Mouse (Mus musculus) embryonic facial prominence, embryonic 12.5 days (tissue): Measurements from ENCODE around the gene Gm38394. TPM values are rescaled to one million over a fixed set of nuclear protein-coding genes. Genes with fewer than 3 reads are reported as not detected.

ENCODE experiments used
- ATAC-seq: fragments of 200-750 bp; cut with Nextera tagmentation; 2 replicates; pipeline ENCODE4 v1.8.0; 2017; ENCODE audit not compliant: insufficient number of reproducible peaks, insufficient read depth, low FRiP score, low TSS enrichment
- H3K27ac ChIP-seq: fragments of 300-500 bp; sonication (generic); 2 replicates; pipeline ENCODE4 v1.5.1; 2016; ENCODE audit warnings: mild to moderate bottlenecking
- H3K27me3 ChIP-seq: fragments of 300-500 bp; sonication (generic); 2 replicates; pipeline ENCODE4 v1.6.1; 2016; ENCODE audit warnings: mild to moderate bottlenecking, moderate library complexity
- H3K36me3 ChIP-seq: fragments of 300-500 bp; sonication (generic); 2 replicates; pipeline ENCODE4 v1.6.1; 2016; ENCODE audit warnings: mild to moderate bottlenecking
- H3K4me1 ChIP-seq: fragments of 300-500 bp; sonication (generic); 2 replicates; pipeline ENCODE4 v1.6.1; 2016
- H3K4me2 ChIP-seq: fragments of 300-500 bp; sonication (generic); replicated peaks from 2 replicates; pipeline ENCODE4 v1.6.1; 2016; ENCODE audit warnings: mild to moderate bottlenecking, moderate library complexity
- H3K4me3 ChIP-seq: fragments of 300-500 bp; sonication (generic); 2 replicates; pipeline ENCODE4 v1.5.1; 2016; ENCODE audit warnings: mild to moderate bottlenecking
- H3K9ac ChIP-seq: fragments of 300-500 bp; sonication (generic); 2 replicates; pipeline ENCODE4 v1.6.1; 2016; ENCODE audit warnings: mild to moderate bottlenecking, moderate library complexity
- H3K9me3 ChIP-seq: fragments of 300-500 bp; sonication (generic); 2 replicates; pipeline ENCODE4 v1.6.1; 2016; ENCODE audit warnings: mild to moderate bottlenecking, moderate library complexity
- WGBS: fragments of 180-500 bp; shearing (Covaris S2); methylation state at CpG from one replicate; pipeline ENCODE4 v1.1.7; 2016; 5-methylcytosine and 5-hydroxymethylcytosine counted together
- polyA plus RNA-seq: library from polyadenylated mRNA; unstranded; fragments of >200 nt; fragmentation: Nextera tagmentation; extraction: Ambion mirVana; gene quantifications from 2 replicates; pipeline ENCODE4 v1.2.1, GENCODE M21; 2016

The Gm38394 gene
- polyA plus RNA-seq, 1 experiment from 2014 or later, result 8.1 TPM

DNA sequence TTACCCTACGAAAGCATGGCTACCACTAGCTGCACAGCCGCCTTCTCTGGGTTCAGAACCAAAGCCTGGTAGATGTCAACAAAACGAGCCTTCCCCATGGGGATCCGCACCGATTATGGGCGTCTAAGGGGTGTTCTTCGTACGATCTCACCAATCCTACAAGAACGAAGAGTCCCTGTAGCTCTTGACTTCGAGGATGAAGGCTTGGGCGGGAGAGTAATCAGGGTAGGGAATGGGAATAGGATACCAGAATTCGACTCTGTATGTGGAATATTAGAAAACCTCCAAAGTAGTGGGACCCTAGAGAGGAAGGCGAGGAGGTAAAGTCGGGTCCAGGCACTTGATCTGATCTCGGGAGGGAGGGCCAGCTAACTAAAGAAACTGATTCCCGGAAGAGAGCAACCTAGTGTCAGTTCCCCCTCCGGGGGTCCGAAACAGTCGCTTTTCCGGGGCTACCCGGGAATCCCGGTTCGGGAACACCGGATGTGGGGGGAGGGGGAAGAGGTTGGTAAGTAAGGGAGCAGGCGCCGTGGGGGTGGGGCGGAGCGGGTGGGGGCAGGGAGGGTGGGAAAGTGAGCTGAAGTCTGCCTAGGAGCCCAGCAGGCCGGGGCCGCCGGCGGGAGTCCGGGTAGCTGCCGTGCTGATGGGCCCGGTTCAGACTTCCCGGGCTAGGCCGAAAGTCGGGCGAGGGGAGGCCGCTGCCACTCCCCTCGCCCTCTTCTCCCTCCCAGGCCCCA lies 484 bp downstream of the Gm38394 start, which contains the start of gene Zbed6:
Gene Zbed6, minus strand, starts transcription at position 420 of the 737 bp plus-strand sequence.
- no peaks in the 10 kb centered on the region for H3K27me3 ChIP-seq
- H3K36me3 ChIP-seq, result peaks cover 24% of the 10 kb centered on the region
- H3K4me2 ChIP-seq, result peak within 1 kb of the TSS; percentile 89
- peak within 1 kb of the TSS; percentile 79 for H3K4me3 ChIP-seq
- peak; percentile 84 for ATAC-seq
- 1% methylated on average over 41 of the region's 41 CpGs for WGBS
- peak within 1 kb of the TSS; percentile 88 for H3K9ac ChIP-seq
- H3K27ac ChIP-seq, result peak within 1 kb of the TSS; percentile 90
- H3K4me1 ChIP-seq, result peaks cover 33% of the 10 kb centered on the region
- no peaks in the 10 kb centered on the region for H3K9me3 ChIP-seq

DNA sequence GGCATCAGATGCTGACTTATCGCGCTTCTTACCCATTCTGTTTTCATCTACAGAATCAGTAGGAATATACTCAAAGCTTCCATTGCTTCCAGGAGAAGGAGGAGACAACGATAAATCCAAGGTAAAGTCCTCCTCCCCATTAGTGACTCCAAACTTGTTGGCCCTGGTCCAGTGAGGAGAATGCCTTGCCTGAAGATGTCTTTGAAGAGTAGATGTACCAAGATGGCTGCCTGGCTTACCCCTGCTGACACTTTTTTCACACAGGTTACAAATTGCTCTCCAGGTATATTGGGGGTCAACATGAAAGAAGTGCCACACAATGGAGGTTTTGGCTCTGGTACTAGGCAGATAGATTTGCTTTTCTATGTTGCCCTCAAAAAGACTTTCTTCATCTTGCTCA lies 2.2 kb downstream of the Gm38394 start:
- H3K9me3 ChIP-seq, result no peaks in the 10 kb centered on the region
- H3K4me2 ChIP-seq, result peak overlapping the region; percentile 89; the same call in 1 of the 2 replicates
- peaks cover 33% of the 10 kb centered on the region for H3K4me1 ChIP-seq
- peaks cover 24% of the 10 kb centered on the region for H3K36me3 ChIP-seq
- no peak overlapping the region for H3K9ac ChIP-seq
- H3K27me3 ChIP-seq, result no peaks in the 10 kb centered on the region
- no peak overlapping the region for H3K4me3 ChIP-seq
- H3K27ac ChIP-seq, result no peak overlapping the region
- 79% methylated on average over 3 of the region's 3 CpGs for WGBS
- ATAC-seq, result no peak

DNA sequence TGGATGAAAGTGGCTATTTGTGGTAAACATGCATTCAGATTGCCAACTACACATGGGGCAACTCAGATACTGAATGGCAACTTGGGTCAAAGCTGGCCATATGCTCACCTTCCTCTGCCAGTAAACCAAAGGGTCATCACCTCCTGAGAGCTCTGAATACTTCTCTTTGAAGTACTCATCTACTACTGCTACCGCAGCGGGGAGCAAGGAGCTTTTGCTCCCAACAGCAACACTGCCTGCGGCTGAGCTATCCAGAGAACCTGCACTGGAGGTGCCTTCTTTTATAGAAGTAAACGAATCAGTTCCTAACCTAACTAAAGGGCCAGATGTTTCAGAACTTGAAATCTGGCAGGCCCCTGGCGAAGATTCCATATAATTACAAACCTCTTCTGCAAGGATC lies 4.3 kb downstream of the Gm38394 start:
- ATAC-seq, result no peak
- WGBS, result 70% methylated on average over 5 of the region's 5 CpGs
- Histone ChIP-seq H3K27ac (0 out of 2 replicates have a peak overlapping the region, but pooled peaks have one; percentile 36), H3K36me3 (peaks cover 27% of the 10 kb centered on the region), H3K27me3 (no peaks in the 10 kb centered on the region), H3K4me2 (no peak overlapping the region), H3K9ac (no peak overlapping the region), H3K4me3 (no peak overlapping the region), H3K4me1 (peaks cover 33% of the 10 kb centered on the region), H3K9me3 (no peaks in the 10 kb centered on the region)

DNA sequence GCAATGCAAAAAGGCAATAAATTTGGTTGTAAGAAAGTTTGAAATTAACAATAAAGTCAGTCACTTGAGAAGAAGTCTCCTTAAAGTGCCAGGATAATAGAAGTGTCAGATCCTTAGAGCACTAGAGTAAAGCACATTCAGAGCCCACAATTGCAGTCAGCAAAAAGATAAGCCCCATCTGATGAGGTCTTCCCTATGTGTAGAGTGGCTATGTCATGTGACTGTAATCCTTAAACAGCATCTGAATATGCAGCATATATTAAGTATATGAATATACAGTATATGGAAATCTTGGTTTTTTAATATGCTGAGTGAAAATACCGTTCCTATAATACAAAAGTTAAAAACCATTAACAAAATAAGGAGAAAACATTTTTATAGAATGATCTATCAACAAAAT lies 8.1 kb downstream of the Gm38394 start:
- Histone ChIP-seq H3K9ac (no peak overlapping the region), H3K27ac (no peak overlapping the region), H3K4me1 (peaks cover 14% of the 10 kb centered on the region; the same call in 1 of the 2 replicates), H3K4me2 (no peak overlapping the region), H3K36me3 (peaks cover 29% of the 10 kb centered on the region), H3K4me3 (no peak overlapping the region), H3K9me3 (no peaks in the 10 kb centered on the region), H3K27me3 (no peaks in the 10 kb centered on the region)
- 94% methylated on average over 1 of the region's 1 CpGs for WGBS
- ATAC-seq, result no peak

DNA sequence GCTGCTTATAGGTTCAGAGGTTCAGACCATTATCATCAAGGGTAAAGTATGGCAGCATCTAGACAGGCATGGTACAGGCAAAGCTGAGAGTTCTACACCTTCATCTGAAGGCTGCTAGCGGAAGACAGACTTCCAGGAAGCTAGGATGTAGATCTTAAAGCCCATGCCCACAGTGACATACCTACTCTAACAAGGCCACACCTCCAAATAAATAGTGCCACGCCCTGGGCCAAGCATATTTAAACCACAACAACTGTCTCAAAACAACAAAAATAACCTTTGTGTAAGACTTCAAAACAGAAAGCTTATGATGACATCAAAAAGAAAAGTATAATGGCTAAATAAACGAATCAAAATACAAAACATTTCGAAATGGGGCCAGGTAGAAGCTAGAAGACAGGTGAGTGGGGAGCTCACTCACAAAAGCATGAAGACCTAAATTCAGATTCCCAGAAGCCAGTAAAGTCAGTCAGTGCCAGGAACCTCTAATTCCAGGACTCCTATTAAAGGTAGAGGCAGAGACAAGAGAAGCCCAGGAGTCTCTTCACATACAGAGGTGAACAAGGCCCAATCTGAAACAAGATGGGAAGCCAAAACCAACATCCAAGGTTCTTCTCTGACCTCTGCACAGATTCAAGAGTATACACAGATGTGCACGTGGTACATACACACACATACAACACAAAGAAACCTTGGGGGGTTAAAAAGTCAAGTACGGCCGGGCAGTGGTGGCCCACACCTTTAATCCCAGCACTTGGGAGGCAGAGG lies 10.6 kb downstream of the Gm38394 start:
- ATAC-seq, result no peak
- H3K4me1 ChIP-seq, result no peaks in the 10 kb centered on the region
- no peak overlapping the region for H3K4me3 ChIP-seq
- H3K9ac ChIP-seq, result no peak overlapping the region
- H3K36me3 ChIP-seq, result peaks cover 32% of the 10 kb centered on the region
- WGBS, result 95% methylated on average over 7 of the region's 7 CpGs
- no peak overlapping the region for H3K4me2 ChIP-seq
- H3K27ac ChIP-seq, result no peak overlapping the region
- H3K9me3 ChIP-seq, result no peaks in the 10 kb centered on the region
- H3K27me3 ChIP-seq, result no peaks in the 10 kb centered on the region

DNA sequence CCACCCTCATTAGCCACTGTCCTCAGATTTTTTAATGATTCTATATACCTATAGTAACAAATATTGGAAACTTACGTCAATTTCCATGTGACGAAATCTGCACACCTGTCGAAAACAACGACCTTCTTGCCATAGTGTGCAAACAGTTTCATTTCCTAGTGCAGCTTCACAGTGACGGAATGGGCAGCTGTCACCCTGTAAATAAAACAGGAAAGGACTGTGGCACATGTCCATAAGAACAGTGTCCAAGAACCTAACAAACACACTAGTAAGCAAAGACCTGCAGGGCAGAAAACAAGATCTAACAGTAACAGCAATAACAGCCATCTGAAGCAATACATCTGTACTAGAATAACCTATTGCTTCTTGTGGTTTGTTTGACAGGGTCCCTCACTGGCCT lies 15.5 kb downstream of the Gm38394 start:
- Histone ChIP-seq H3K4me3 (no peak overlapping the region), H3K4me1 (no peaks in the 10 kb centered on the region), H3K4me2 (no peak overlapping the region), H3K27ac (no peak overlapping the region), H3K36me3 (peaks cover 66% of the 10 kb centered on the region), H3K9me3 (no peaks in the 10 kb centered on the region), H3K9ac (no peak overlapping the region), H3K27me3 (no peaks in the 10 kb centered on the region)
- no peak for ATAC-seq
- 92% methylated on average over 5 of the region's 5 CpGs for WGBS

DNA sequence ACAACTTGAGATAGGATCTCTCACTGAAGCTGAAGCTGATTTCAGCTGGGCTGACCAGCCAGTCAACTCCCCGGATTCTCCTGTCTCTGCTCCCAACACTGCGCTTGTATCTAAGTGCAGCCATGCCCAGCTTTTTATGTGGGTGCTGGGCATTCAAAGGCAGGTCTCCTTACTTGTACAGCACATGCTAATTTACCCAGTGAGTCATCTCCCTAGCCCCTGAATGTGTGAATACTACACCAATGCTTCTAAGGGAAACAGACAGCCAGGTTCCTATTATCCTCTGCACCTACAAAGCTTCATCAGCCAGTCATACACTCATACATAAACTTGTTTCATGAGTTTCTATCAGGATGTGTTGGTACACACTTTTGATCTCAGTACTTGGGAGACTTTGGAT lies 20.0 kb downstream of the Gm38394 start:
- Histone ChIP-seq H3K36me3 (peaks cover 92% of the 10 kb centered on the region), H3K9ac (no peak overlapping the region), H3K4me3 (no peak overlapping the region), H3K4me2 (no peak overlapping the region), H3K4me1 (no peaks in the 10 kb centered on the region), H3K9me3 (no peaks in the 10 kb centered on the region), H3K27ac (no peak overlapping the region), H3K27me3 (no peaks in the 10 kb centered on the region)
- 93% methylated on average over 2 of the region's 2 CpGs for WGBS
- no peak for ATAC-seq

DNA sequence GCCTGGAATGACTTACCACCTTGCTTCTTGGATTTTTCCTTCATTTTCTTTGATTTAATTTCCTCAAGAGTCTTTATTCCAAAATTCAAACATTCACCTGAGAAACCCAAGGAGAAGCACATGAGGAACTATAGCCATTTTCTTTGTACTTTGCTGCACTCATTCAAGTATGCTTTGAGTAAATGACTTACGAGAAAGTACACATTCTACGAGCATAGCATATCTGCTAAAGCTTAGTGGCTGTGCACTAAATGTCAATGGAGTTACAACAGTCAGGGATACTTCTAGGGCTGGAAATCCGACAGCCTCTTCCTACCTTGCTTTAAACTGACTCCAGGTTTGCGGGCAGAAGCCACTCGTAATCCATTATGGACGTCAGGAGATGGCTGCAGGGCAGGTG lies 22.6 kb downstream of the Gm38394 start:
- ATAC-seq, result no peak
- no peak overlapping the region for H3K27ac ChIP-seq
- 88% methylated on average over 6 of the region's 6 CpGs for WGBS
- H3K4me2 ChIP-seq, result no peak overlapping the region
- H3K9me3 ChIP-seq, result no peaks in the 10 kb centered on the region
- no peak overlapping the region for H3K9ac ChIP-seq
- no peak overlapping the region for H3K4me3 ChIP-seq
- H3K4me1 ChIP-seq, result no peaks in the 10 kb centered on the region
- no peaks in the 10 kb centered on the region for H3K27me3 ChIP-seq
- H3K36me3 ChIP-seq, result peaks cover 87% of the 10 kb centered on the region

DNA sequence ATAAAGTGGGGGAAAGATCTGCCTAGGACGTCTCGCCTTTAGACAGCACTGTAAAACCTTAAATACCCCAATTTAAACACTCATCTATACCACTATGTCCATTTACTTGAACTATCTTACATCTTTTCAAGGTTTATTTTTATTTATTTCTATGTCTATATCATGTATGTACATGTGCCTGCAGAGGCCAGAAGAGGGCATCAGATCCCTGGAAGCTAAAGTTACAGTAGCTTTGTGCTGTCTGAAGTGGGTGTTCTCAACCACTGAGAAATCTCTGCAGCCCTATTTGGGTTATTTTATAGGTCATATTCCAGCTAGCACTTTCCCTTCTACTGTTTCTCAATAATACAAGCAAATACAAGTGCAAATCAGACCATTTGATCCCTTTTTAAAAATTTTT lies 28.9 kb downstream of the Gm38394 start:
- 90% methylated on average over 2 of the region's 2 CpGs for WGBS

DNA sequence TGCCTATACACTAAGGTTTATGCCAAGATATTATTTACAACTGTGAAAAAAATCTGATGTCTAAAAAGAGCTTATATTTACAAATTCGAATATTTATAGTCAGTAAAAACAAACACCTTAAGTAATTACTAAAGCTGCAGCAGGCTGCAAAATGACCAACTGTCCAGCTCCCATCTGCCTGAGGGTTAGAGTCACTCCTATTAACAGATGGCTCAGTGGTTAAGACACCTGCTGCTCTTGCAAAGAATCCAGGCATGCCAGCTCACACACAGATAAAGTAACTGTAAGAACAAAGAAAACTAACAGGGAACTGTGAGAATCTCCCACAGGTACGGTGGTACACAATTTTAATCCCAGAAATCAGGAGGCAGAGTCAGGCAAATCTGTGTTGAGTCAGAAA lies 36.1 kb downstream of the Gm38394 start:
- peaks cover 73% of the 10 kb centered on the region for H3K36me3 ChIP-seq
- H3K27ac ChIP-seq, result no peak overlapping the region
- no peaks in the 10 kb centered on the region for H3K9me3 ChIP-seq
- no peak overlapping the region for H3K4me3 ChIP-seq
- H3K27me3 ChIP-seq, result no peaks in the 10 kb centered on the region
- no peak overlapping the region for H3K9ac ChIP-seq
- no peak for ATAC-seq
- no peak overlapping the region for H3K4me2 ChIP-seq
- no peaks in the 10 kb centered on the region for H3K4me1 ChIP-seq
- WGBS, result 75% methylated on average over 2 of the region's 2 CpGs

More for the DNA sequence above, 28.9 kb downstream of the Gm38394 start:
- Histone ChIP-seq H3K9me3 (no peaks in the 10 kb centered on the region), H3K9ac (no peak overlapping the region), H3K4me1 (no peaks in the 10 kb centered on the region), H3K4me3 (no peak overlapping the region), H3K36me3 (peaks cover 73% of the 10 kb centered on the region), H3K27ac (no peak overlapping the region), H3K27me3 (no peaks in the 10 kb centered on the region), H3K4me2 (no peak overlapping the region)
- no peak for ATAC-seq

DNA sequence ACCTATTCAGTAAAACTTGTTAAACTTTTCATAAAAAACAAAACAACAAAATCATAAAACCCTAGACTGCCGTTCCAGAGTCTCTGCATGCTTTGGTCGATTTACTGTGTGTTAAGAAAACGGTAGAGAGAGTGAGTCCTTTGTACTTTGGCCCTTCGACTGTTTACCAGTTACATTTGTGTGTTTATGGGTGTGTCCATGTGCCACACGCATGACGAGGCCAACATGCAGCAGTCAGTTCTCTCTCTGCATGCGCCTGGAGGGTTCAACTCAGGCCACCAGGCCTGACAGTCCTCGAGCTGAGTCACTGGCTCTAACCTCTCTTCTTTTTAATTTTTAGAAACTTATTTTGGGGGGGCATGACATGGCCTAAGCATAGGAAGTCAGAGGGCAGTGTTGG lies 42.8 kb downstream of the Gm38394 start:
- 87% methylated on average over 8 of the region's 8 CpGs for WGBS
- peaks cover 47% of the 10 kb centered on the region for H3K36me3 ChIP-seq
- no peak overlapping the region for H3K27ac ChIP-seq
- no peak overlapping the region for H3K4me3 ChIP-seq
- no peak overlapping the region for H3K4me2 ChIP-seq
- no peaks in the 10 kb centered on the region for H3K9me3 ChIP-seq
- H3K4me1 ChIP-seq, result no peaks in the 10 kb centered on the region
- ATAC-seq, result no peak
- no peaks in the 10 kb centered on the region for H3K27me3 ChIP-seq
- H3K9ac ChIP-seq, result no peak overlapping the region

DNA sequence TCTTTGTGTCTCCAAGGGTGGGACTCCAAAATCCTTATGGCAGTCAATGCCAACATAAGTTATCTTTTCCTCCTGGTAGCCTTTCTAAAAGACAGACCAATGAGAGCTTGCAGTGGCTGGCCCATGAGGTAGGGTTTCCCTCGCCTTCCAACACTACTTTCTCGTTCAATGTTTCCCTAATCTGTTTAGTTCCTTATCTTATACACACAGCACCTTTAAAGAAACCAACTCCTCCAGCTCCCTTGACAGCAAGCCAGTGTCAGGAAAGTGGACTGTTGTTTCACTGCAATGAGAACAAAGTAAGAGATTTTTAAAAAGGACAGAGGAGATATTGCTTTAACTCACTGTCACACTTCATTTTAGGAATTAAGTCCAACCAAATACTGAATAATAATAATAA lies 43.2 kb downstream of the Gm38394 start:
- Histone ChIP-seq H3K4me2 (no peak overlapping the region), H3K9ac (no peak overlapping the region), H3K27ac (no peak overlapping the region), H3K4me3 (no peak overlapping the region), H3K36me3 (peaks cover 43% of the 10 kb centered on the region), H3K9me3 (no peaks in the 10 kb centered on the region), H3K4me1 (no peaks in the 10 kb centered on the region), H3K27me3 (no peaks in the 10 kb centered on the region)
- 60% methylated on average over 2 of the region's 2 CpGs for WGBS
- no peak for ATAC-seq
